Mouse (Mus musculus): ENCODE measurements around the gene Ikbkg. TPM values are rescaled to one million over a fixed set of nuclear protein-coding genes. Genes with fewer than 3 reads are reported as not detected.
"Not testable (repeated sequence)": the region's sequence is repeated elsewhere in the genome, so short reads cannot be mapped to it uniquely, and the experiment has no call there.

Gene Ikbkg
- total RNA-seq (2021): 56.3 and 56.5 TPM in 2 replicates
- long read RNA-seq, experiment 1, full-length matches to known transcripts: 16 of 25 reads
- long read RNA-seq, experiment 1, partial matches to known transcripts: 1 of 25 reads
- long read RNA-seq, experiment 1, other reads (novel, unspliced or antisense): 8 of 25 reads
- long read RNA-seq, experiment 2, full-length matches to known transcripts: 18 of 31 reads
- long read RNA-seq, experiment 2, partial matches to known transcripts: 1 of 31 reads
- long read RNA-seq, experiment 2, other reads (novel, unspliced or antisense): 12 of 31 reads

DNA sequence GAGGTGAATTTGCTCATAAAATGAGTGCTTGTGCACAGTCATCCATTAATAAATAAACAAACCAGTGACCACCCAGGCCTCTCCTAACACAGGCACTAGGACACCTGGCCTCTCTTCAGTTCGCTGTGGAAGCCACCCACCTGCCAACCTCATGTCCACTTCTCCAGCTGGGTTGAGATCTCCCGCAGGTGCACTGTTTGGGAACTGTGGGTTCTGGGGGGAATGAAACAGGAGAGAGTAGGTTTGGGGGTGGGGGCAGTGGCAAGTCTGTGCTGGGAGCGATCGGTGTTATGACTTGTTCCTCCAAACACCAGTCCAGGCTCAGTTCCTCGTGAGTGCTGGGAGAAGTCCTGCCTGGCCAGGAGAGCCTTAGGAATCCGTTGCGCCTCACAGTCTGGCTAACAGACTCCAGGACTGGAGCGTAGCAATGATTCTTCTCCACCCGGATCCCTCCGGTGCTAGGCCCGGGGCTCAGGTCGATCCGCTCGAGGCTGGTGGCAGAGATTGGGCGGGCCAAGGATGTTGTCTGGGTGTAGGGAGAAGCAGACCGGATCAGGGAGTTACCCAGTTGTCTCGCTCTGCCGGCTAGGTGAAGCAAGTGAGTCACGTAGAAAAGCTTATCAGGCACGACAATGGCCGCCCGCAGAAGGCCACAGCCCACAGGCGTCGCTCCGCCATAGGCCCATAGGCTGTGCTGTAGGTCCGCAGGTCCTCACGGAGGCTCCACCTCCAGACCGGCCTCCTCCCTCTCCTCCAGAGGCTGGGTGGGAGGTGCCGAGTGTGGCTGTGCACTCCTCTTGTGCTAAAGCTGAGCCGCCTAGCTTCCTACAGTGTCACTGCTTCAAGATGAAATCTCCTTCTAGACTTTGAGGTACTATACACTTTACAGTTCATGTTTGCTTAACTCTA lies at the start of gene Ikbkg, which contains the start of gene Fam3a:
TSS of gene Ikbkg (plus strand) at position 756 of the 909 bp plus-strand sequence.
TSS of gene Fam3a (minus strand) at position 738 of the 909 bp plus-strand sequence.
- DNase-seq: peak; percentile 88

DNA sequence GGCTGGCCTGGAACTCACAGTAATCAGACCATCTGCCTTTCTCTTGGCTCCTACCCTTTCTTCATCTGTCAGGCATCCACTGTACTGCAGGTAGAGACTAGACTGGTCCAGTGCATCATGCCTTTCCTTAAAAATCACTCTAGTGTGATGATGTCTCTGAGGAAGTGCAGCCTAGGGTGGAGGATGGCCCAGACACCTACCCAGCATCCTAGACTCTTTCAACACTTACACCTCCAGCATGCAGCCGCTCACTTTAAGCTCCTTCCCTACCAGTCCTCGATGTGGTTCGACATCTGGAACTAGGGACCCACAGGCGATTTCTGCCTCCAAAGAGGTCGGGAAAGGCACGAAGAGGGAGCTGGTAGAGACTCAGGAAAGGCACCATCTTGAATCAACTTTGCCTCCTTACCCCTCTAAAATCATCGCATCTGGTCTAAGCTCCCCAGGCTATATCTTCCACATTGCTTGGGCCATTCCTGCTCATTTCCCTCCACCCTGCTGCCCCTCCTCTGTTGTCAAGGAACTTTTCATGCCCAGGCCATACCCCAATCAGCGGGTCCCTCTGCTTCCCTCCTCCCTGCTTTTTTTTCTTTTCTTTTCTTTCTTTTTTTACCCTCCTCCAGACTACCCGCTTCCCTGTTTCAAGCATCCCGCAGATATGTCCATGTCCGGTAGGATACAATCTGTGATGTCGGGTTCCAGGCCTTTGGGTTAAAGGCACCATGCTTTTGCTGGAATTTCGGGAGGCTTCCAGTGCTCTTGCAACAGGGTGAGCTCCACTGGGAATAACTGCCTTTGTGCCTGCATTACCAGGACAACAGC lies 40.2 kb upstream of the Ikbkg start:
- DNase-seq: no peak

GRCm38 (mm10) chrX:74353467-74353770 lies 39.7 kb upstream of the Ikbkg start, which contains the start of gene Lage3:
Lage3 (minus strand) TSS chrX:74353618.
- DNase-seq: peak; percentile 90

DNA sequence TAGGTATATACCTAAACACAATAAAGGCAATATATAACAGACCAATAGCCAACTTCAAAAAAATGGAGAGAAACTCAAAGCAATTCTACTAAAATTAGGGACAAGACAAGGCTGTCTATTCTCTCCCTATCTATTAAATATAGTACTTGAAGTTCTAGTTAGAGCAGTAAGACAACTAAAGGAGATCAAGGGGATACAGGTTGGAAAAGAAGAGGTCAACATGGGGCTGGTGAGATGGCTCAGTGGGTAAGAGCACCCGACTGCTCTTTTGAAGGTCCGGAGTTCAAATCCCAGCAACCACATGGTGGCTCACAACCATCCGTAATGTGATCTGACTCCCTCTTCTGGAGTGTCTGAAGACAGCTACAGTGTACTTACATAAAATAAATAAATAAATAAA lies 36.0 kb upstream of the Ikbkg start:
- DNase-seq: not testable (repeated sequence)

- DNase-seq: no peak
These were observed 33.9 kb upstream of the Ikbkg start for GRCm38 (mm10) chrX:74359171-74359570.

GRCm38 (mm10) chrX:74367512-74367911 lies 25.6 kb upstream of the Ikbkg start:
- DNase-seq: no peak

- DNase-seq: peak; percentile 85
These were observed 24.7 kb upstream of the Ikbkg start for GRCm38 (mm10) chrX:74368209-74368909.

GRCm38 (mm10) chrX:74372888-74373549 lies 20.1 kb upstream of the Ikbkg start, which contains the start of the genes Ubl4a and Slc10a3:
Ubl4a (minus strand) TSS chrX:74373218.
Slc10a3 (minus strand) TSS chrX:74373349.
- DNase-seq: peak; percentile 94

GRCm38 (mm10) chrX:74384451-74384850 lies 8.6 kb upstream of the Ikbkg start:
- no peak for DNase-seq

DNA sequence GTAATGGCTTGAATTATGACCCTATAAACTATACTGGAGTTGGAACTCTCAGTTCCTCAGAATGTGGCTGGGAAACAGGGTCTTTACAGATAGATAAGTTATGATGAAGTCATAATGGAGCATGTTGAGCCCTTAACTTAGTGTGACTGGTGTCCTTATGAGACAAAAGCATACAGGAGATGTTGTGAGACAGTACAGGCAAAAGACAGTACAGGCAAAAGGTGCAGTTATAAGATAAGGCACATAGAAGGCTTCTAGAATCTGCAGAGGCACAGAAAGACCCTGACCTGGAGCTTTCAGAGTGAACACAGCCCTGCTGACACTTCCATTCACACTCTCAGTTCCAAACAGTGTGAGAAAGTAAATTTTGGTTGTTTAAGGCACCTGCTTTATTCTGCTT lies 4.9 kb upstream of the Ikbkg start:
- no peak for DNase-seq

- DNase-seq: no peak
These were observed 7.0 kb downstream of the Ikbkg start for GRCm38 (mm10) chrX:74400136-74400535.

GRCm38 (mm10) chrX:74408340-74408739 lies 15.2 kb downstream of the Ikbkg start:
- no peak for DNase-seq

- peak; percentile 75 for DNase-seq
These were observed 20.3 kb downstream of the Ikbkg start for GRCm38 (mm10) chrX:74413377-74413776.

DNA sequence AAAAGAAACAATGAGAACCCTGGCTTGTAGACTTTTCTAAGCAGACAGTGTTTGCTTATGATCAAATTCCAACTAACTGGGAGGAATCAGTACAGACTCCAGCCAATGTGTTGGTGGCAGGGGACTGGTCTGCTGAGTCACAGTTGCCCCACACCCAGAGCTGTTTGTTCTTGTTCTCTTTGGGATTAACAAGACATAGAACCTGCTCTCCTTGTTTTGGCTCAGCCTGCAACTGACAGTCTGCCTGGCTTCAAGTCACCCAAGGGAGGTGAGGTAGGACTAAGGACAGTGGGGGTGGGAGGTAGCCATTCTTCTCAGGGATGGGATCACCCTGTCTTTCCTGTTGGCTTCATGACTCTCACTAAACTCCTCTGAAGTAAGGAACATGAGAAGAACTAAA lies 31.4 kb downstream of the Ikbkg start:
- peak; percentile 29 for DNase-seq

DNA sequence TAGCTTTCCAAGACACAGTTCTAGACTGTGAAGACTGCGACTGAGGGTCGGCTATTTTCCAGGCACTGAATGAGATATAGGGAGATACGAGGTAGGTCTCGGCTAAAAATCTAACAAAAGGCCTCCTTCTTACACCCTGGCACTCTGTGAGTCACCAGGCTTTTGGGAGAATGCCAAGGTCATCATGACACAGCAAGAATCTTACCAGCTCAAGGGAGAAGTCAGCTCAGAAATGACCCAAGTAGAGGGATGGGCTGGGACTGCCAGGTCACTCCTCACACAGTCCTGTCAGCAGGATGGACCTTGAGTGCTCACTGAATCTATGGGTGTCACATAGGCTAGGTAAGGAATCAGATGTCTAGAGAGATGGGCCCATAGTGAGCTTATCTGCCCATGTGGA lies 32.1 kb downstream of the Ikbkg start:
- DNase-seq: peak; percentile 87

DNA sequence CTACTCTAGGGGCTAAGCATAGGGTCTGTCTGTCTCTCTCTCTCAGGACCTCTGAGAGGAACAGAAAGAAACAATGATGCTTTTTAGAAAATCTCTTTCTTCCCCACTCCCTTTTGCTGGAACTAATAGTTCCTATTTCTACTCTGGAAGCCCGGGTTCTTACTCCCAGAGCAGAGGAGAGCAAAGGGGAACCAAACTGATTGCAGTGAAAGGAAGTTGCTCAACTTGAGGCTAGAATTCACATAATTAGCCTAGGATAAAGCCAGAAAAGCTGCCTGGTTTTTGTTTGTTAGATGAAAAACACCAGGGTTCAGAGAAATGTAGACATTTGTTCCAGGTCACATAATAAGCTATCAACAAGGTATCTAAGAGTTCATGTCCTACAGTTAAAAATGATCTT lies 33.2 kb downstream of the Ikbkg start:
- no peak for DNase-seq

- no peak for DNase-seq
These were observed 34.0 kb downstream of the Ikbkg start for GRCm38 (mm10) chrX:74427116-74427515.

DNA sequence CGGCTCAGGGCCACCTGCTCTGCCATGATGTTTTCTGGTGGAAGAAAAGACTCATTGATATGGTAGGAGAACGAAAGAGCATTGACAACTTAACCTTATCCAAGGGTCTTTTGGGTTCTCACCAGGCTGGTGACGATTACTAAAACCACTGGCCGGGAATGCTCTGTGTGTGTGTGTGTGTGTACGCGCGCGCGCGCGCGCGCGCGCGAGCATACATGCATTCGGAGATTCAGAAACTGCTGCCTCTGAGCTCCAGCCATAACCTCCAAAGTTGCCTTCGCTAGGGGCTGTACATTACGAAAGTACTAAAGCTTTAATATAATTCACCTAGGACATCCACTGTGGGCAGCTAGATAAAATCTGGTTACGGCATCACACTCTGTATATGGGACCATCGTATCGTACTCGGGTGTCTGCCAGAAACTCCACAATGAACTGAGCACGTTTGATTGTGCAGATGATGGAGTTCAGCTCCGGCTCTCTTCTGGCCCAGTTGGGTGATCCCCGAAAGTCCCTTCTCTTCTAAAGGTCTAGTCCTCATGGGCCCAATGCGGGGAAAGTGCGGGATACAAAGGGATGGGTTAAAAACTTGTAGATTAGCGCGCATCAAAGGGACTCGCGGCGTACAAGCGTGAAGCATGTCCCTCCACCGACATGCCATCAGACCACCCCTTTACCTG lies 35.2 kb downstream of the Ikbkg start:
- no peak for DNase-seq

DNA sequence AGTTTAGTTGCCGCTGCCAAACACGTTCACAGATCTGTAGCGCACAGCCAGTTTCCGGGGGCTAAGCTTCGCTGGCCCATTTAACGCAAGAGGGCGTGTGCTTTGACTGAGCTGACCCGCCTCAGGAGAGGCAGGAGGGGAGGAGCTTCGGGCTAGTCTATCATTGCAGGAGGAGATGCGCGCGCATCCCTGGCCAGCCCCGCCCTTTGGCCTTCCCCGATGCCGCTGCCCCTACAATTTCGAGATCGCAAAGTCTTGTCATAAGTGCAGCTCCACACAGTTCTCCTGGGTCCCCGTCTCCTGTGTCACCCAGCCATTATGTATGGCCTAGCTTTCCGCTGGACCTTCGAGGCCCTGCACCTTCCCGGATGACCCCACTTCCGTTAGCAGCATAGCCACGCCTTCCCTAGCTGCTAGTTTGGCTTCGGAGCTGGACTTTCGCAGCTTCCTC lies 35.8 kb downstream of the Ikbkg start, which contains the start of gene G6pdx:
TSS of gene G6pdx (minus strand) at position 369 of the 451 bp plus-strand sequence.
- DNase-seq: peak; percentile 94

DNA sequence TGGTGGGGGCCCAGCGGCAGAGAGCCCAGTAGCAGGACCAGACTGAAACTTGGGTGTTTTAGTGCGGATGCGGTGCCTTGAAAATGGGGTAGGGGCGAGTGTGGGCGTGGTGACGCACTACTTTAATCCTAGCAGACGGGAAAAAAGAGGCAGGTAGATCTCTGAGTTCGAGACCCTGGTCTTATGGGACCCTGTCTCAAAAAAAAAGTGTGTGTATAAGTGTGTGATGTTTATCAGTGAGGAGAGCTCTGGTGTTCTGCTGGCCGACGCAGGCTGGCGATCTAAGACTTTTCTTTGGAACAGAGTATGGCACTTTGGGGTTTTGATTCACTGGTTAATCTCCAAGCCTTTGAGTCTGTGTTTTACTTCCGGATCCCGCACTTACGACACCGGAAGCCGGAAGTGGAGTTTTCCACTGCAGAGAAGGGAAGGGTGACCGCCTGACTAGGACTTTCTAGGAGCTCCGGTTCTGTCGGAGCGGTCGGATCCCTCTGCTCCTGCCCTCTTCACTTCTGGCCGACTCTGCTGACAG lies 36.3 kb downstream of the Ikbkg start:
- DNase-seq: peak; percentile 79
